Comparison of ENCODE assay signal across 21 mouse cellular contexts in the genomic region with DNA sequence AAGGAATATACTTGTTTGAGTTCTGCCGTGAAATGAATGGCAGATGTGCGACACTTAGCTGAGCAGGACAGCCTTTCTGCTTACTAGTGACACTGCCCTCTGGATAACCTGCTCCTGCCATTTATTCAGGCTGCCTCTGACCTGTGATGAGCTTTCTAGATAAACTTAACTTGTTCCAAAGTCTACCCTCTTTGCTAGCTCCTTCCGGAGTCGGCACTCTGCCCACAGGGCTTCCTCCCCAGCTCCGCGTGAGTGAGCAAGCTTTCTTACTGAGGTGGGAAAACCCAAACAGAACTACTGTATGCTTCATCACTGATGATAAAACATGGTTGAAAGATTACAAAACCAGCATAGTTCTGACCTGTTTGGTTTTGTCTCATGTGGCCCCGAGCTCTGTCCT. TPM values are rescaled to one million over a fixed set of nuclear protein-coding genes. Genes with fewer than 3 reads are reported as not detected.
DNase-seq lines count a peak whose midpoint lies in the region; ATAC-seq and TF ChIP-seq lines count a peak whose summit lies in the region.
"Had no signal": no experiment of that assay in that cellular context is flagged by ENCODE, and none has a peak within 500 bp of the region (broad histone marks: within the 10 kb centered on the region; RNA-seq: fewer than 3 reads in every experiment).

No protein-coding gene starts in this region.

- no peak overlapping the region for H3K4me3 ChIP-seq in liver, adult 2 months (ENCODE audit: insufficient read depth, low read depth, low read length)
- H3K4me3 ChIP-seq in liver, embryonic 11.5 days (ENCODE audit: low read depth, low read length), result no peak overlapping the region
- no peak overlapping the region for H3K4me3 ChIP-seq in kidney, embryonic 16.5 days (ENCODE audit: low read length)
- H3K4me3 ChIP-seq: embryonic facial prominence, embryonic 12.5 days; forebrain, embryonic 12.5 days; gastrocnemius, adult 2 months; heart, embryonic 13.5 days; hindbrain, embryonic 15.5 days had no signal

- ATAC-seq in frontal cortex, adult (ENCODE audit: low TSS enrichment), result peak; percentile 70
- no peak for ATAC-seq in liver, embryonic 11.5 days (replicated peaks; ENCODE audit: low FRiP score)
- peak; percentile 71; the same call in 1 of the 2 replicates for ATAC-seq in kidney, embryonic 16.5 days (ENCODE audit: low FRiP score, low TSS enrichment)
- ATAC-seq in erythroid progenitor cell, adult 5-6 weeks (replicated peaks; ENCODE audit: low FRiP score, poor library complexity, severe bottlenecking), result no peak
- ATAC-seq: forebrain, embryonic 16.5 days had no signal

- H3K27me3 ChIP-seq in liver, adult 2 months (ENCODE audit: control insufficient read depth, insufficient read depth, low read length), result no peaks in the 10 kb centered on the region
- H3K27me3 ChIP-seq in liver, embryonic 11.5 days (replicated peaks; ENCODE audit: control insufficient read depth, insufficient read depth, low read length), result no peaks in the 10 kb centered on the region
- no peaks in the 10 kb centered on the region for H3K27me3 ChIP-seq in kidney, embryonic 16.5 days (ENCODE audit: insufficient read depth, low read length)
- H3K27me3 ChIP-seq: embryonic facial prominence, embryonic 12.5 days; forebrain, embryonic 12.5 days; heart, embryonic 13.5 days; hindbrain, embryonic 15.5 days had no signal

- no peaks in the 10 kb centered on the region for H3K4me1 ChIP-seq in liver, adult 2 months (ENCODE audit: control insufficient read depth, insufficient read depth, low read length)
- no peaks in the 10 kb centered on the region for H3K4me1 ChIP-seq in liver, embryonic 11.5 days (replicated peaks; ENCODE audit: control insufficient read depth, insufficient read depth, low read length)
- peaks cover 8% of the 10 kb centered on the region; the same call in 1 of the 2 replicates for H3K4me1 ChIP-seq in kidney, embryonic 16.5 days (ENCODE audit: insufficient read depth, low read length)
- H3K4me1 ChIP-seq: embryonic facial prominence, embryonic 12.5 days; forebrain, embryonic 12.5 days; hindbrain, embryonic 15.5 days had no signal

- no peaks in the 10 kb centered on the region for H3K36me3 ChIP-seq in liver, adult 2 months (ENCODE audit: control insufficient read depth, insufficient read depth, low read length)
- no peaks in the 10 kb centered on the region for H3K36me3 ChIP-seq in liver, embryonic 11.5 days (ENCODE audit: control insufficient read depth, insufficient read depth, low read length)
- H3K36me3 ChIP-seq in kidney, embryonic 16.5 days (ENCODE audit: insufficient read depth, low read length), result no peaks in the 10 kb centered on the region
- H3K36me3 ChIP-seq: embryonic facial prominence, embryonic 12.5 days; forebrain, embryonic 12.5 days; heart, embryonic 13.5 days; hindbrain, embryonic 15.5 days had no signal

- TF ChIP-seq CTCF in liver, adult 2 months (IDR thresholded peaks at IDR 0.05; ENCODE audit: low read depth, low read length), result no peak

- no peak overlapping the region for H3K9ac ChIP-seq in liver, adult 2 months (ENCODE audit: low read depth, low read length)
- H3K9ac ChIP-seq in liver, embryonic 11.5 days (ENCODE audit: low read depth, low read length), result no peak overlapping the region
- no peak overlapping the region for H3K9ac ChIP-seq in kidney, embryonic 16.5 days (replicated peaks; ENCODE audit: low read length)
- H3K9ac ChIP-seq: embryonic facial prominence, embryonic 12.5 days; forebrain, embryonic 12.5 days; heart, embryonic 13.5 days; hindbrain, embryonic 15.5 days had no signal

- H3K27ac ChIP-seq in liver, adult 2 months (replicated peaks; ENCODE audit: insufficient read depth, low read depth, low read length), result no peak overlapping the region
- H3K27ac ChIP-seq in liver, embryonic 11.5 days (ENCODE audit: low read depth, low read length), result no peak overlapping the region
- H3K27ac ChIP-seq in kidney, embryonic 16.5 days (ENCODE audit: low read length), result no peak overlapping the region
- H3K27ac ChIP-seq: embryonic facial prominence, embryonic 12.5 days; forebrain, embryonic 12.5 days; gastrocnemius, adult 2 months; heart, embryonic 13.5 days; hindbrain, embryonic 15.5 days had no signal

- no peak overlapping the region for H3K4me2 ChIP-seq in liver, embryonic 11.5 days
- no peak overlapping the region for H3K4me2 ChIP-seq in kidney, embryonic 16.5 days (replicated peaks; ENCODE audit: low read depth, low read length)
- H3K4me2 ChIP-seq: embryonic facial prominence, embryonic 12.5 days; forebrain, embryonic 12.5 days; heart, embryonic 13.5 days; hindbrain, embryonic 15.5 days had no signal

- no peaks in the 10 kb centered on the region for H3K9me3 ChIP-seq in liver, embryonic 11.5 days (ENCODE audit: control insufficient read depth, low read length)
- no peaks in the 10 kb centered on the region for H3K9me3 ChIP-seq in kidney, embryonic 16.5 days (ENCODE audit: low read length)
- H3K9me3 ChIP-seq: embryonic facial prominence, embryonic 12.5 days; forebrain, embryonic 12.5 days; heart, embryonic 13.5 days; hindbrain, embryonic 15.5 days had no signal

- TF ChIP-seq POLR2A in liver, adult 2 months (IDR thresholded peaks at IDR 0.05; ENCODE audit: extremely low read depth, insufficient read depth, low read length), result no peak

- no peak for DNase-seq in frontal cortex, postnatal 10 days (ENCODE audit: low spot score in 2 of 2)
- peak; percentile 62 for DNase-seq in liver, adult 2 months (ENCODE audit: extremely low read depth, low read depth, low spot score)
- DNase-seq in liver, embryonic 11.5 days (ENCODE audit: low spot score), result no peak
- DNase-seq in yolk sac, embryonic 10.5 days (ENCODE audit: low spot score), result peak; percentile 41
- DNase-seq in thymus, postnatal 14 days, result no peak
- DNase-seq: adrenal gland, adult 2 months; adrenal gland, postnatal 25 days; B cell, adult 2 months; cerebellum, adult 2 months; gastrocnemius, adult 2 months; gastrocnemius, postnatal 25 days; heart, postnatal 36 days had no signal

- no peaks in the 10 kb centered on the region for H3K79me2 ChIP-seq in liver, adult 2 months (ENCODE audit: control insufficient read depth, insufficient read depth, low read length)

- WGBS in liver, adult 2 months, result 42% methylated on average over 7 of the region's 7 CpGs
- 80% methylated on average over 7 of the region's 7 CpGs for WGBS in liver, embryonic 11.5 days
- 54% methylated on average over 7 of the region's 7 CpGs for WGBS in kidney, embryonic 16.5 days

RNA-seq across cellular contexts. Expression of a gene that starts 19.2 kb away (rescaled TPM):
- not detected in 2 replicates for total RNA-seq in liver, adult 2 months (2014; rRNA removed)
- not detected in 2 replicates for polyA plus RNA-seq in liver, adult 2 months (2012; rRNA removed)
- polyA plus RNA-seq in liver, embryonic 11.5 days (2014; fragmentation: Nextera tagmentation; extraction: Ambion mirVana), result not detected in 2 replicates
- polyA plus RNA-seq in kidney, embryonic 16.5 days (2015; fragmentation: Nextera tagmentation; extraction: Ambion mirVana), result 0.21 TPM in 1 of 2 replicates, not detected in the other
- total RNA-seq in erythroid progenitor cell, adult 5-6 weeks (2015; ENCODE audit: low replicate concordance), result not detected in 2 replicates
- total RNA-seq in erythroid progenitor cell, adult 5-6 weeks (2017; ENCODE audit: low replicate concordance), result not detected in 2 replicates
- total RNA-seq: gastrocnemius, adult 2 months; granulocyte monocyte progenitor cell, adult 5-6 weeks had no signal

Comparison
In these comparisons a context has a peak if more than half of its experiments do, and no peak if none do; other contexts are left out.
1. DNase-seq: peak in liver, adult 2 months (single experiment) and yolk sac, embryonic 10.5 days (single experiment); none in frontal cortex, postnatal 10 days (0 of 2), liver, embryonic 11.5 days (single experiment) and thymus, postnatal 14 days (single experiment).
2. ATAC-seq: peak in frontal cortex, adult (single experiment) and kidney, embryonic 16.5 days (single experiment); none in liver, embryonic 11.5 days (single experiment) and erythroid progenitor cell, adult 5-6 weeks (single experiment).